Mouse (Mus musculus): ENCODE data around the gene Strap. TPM values are rescaled to one million over a fixed set of nuclear protein-coding genes. Genes with fewer than 3 reads are reported as not detected.
A peak's percentile ranks its signal among the peaks of the same experiment; 100 is the strongest.

The Strap gene
- total and polyA plus RNA-seq, 2 experiments from 2014 or later: 132 to 190 TPM

DNA sequence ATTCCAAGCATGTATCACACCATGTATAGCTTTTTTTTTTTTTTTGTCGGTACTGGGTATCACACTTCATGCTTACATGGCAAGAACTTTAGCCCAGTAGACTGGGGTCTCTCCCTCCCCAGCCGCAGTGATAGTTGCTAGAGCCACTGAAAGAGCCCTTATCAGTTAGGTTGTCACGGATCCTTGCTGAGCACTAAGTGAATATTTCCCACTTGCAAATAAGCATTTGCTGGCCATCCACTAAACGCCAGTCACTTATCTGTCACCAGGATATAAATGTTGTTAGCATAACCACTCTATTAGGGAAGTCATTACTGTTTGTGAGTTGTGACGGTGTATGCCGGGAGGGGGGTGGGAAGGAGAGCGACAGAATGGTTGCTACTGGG lies 425 bp upstream of the Strap start:
- WGBS: 7% methylated on average over 7 of the region's 7 CpGs
- Histone ChIP-seq H3K4me1 (ENCODE audit: insufficient read depth) (peaks cover 7% of the 10 kb centered on the region), H3K9me3 (ENCODE audit: low read length) (no peaks in the 10 kb centered on the region), H3K4me3 (ENCODE audit: low read depth, low read length) (peak overlapping the region; percentile 85), H3K27me3 (ENCODE audit: insufficient read depth, low read length) (no peaks in the 10 kb centered on the region), H3K9ac (peak overlapping the region; percentile 87), H3K36me3 (ENCODE audit: insufficient read depth) (peaks cover 5% of the 10 kb centered on the region; the same call in 1 of the 2 replicates), H3K27ac (ENCODE audit: low read depth, low read length) (peak overlapping the region; percentile 83), H3K4me2 (ENCODE audit: low read depth) (peak overlapping the region; percentile 80)
- no peak for DNase-seq
- no peak for TF ChIP-seq CTCF (IDR thresholded peaks at IDR 0.05; ENCODE audit: low read depth)
- no peak for ATAC-seq

DNA sequence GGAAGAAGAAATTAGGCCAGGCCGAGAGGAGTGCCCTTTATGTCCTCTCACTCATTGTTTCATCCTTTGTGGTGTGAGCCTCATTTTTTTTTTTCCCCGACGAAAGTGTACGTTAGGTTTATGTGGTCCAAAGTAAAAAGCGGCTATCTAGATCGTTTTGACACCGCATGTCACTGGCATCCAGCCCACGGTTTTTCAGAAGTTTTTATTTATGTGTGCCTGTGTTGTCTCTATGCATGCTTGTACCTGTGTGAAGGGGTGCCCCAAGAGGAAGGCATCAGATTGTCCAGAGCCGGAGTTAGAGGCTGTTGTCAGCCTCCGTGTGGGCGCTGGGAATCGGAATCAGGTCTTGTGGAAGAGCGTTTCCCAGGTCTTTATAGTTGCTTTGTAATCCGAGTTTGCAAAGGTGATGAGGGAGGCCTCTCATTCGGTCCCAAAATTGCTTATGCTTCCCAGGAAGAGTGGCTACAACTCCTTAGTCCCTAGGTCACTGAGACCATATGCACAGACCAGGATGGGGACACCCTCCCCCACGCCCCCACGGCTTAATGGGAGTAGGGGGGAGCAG lies 877 bp downstream of the Strap start:
- H3K4me2 ChIP-seq (ENCODE audit: low read depth): peak overlapping the region; percentile 80
- H3K9ac ChIP-seq: peak overlapping the region; percentile 87
- peaks cover 12% of the 10 kb centered on the region; the same call in 1 of the 2 replicates for H3K36me3 ChIP-seq (ENCODE audit: insufficient read depth)
- DNase-seq (no peak), ATAC-seq (no peak)
- peaks cover 7% of the 10 kb centered on the region for H3K4me1 ChIP-seq (ENCODE audit: insufficient read depth)
- TF ChIP-seq CTCF (IDR thresholded peaks at IDR 0.05; ENCODE audit: low read depth): no peak
- no peaks in the 10 kb centered on the region for H3K27me3 ChIP-seq (ENCODE audit: insufficient read depth, low read length)
- no peaks in the 10 kb centered on the region for H3K9me3 ChIP-seq (ENCODE audit: low read length)
- peak overlapping the region; percentile 83 for H3K27ac ChIP-seq (ENCODE audit: low read depth, low read length)
- WGBS: 8% methylated on average over 17 of the region's 17 CpGs
- peak overlapping the region; percentile 85 for H3K4me3 ChIP-seq (ENCODE audit: low read depth, low read length)

DNA sequence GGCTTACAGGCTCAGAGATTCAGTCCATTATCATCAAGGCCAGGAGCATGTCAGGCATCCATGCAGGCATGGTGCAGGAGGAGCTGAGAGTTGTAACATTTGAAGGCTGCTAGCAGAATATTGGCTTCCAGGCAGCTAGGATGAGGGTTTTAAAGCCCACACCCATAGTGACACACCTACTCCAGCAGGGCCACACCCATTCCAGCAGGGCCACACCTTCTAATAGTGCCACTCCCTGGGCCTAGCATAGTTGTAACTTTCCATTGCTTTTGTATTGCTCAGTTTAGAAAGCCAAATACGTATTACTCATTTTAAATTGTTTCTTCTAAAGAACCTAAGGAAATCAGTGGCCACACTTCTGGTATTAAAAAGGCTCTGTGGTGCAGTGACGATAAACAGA lies 6.1 kb downstream of the Strap start:
- Histone ChIP-seq H3K9ac (no peak overlapping the region), H3K36me3 (ENCODE audit: insufficient read depth) (peaks cover 51% of the 10 kb centered on the region), H3K4me1 (ENCODE audit: insufficient read depth) (peaks cover 4% of the 10 kb centered on the region), H3K27ac (ENCODE audit: low read depth, low read length) (no peak overlapping the region), H3K4me2 (ENCODE audit: low read depth) (no peak overlapping the region), H3K9me3 (ENCODE audit: low read length) (no peaks in the 10 kb centered on the region), H3K27me3 (ENCODE audit: insufficient read depth, low read length) (no peaks in the 10 kb centered on the region), H3K4me3 (ENCODE audit: low read depth, low read length) (no peak overlapping the region)
- WGBS: 97% methylated on average over 2 of the region's 2 CpGs
- DNase-seq: no peak
- TF ChIP-seq CTCF (IDR thresholded peaks at IDR 0.05; ENCODE audit: low read depth): no peak
- ATAC-seq: no peak

DNA sequence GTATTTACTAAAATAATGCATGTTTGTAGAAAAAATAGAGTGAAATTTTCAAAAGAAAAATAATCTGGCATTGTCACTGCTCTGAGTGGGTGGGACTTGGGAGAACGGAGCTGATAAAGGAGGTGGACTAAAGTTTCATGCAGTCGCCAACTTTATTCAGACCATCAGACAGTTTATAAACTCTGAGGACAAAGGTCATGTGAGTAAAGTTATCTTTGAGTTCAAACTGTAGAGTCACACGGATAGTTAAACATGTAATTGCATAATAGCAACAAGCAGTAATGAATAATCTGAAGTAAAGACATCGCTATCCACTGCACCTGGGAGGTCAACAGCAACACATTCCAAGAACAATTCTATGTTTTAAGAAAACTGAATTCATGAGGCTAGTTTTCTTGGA lies 9.8 kb downstream of the Strap start:
- Histone ChIP-seq H3K4me1 (ENCODE audit: insufficient read depth) (no peaks in the 10 kb centered on the region), H3K4me2 (ENCODE audit: low read depth) (no peak overlapping the region), H3K9ac (no peak overlapping the region), H3K4me3 (ENCODE audit: low read depth, low read length) (no peak overlapping the region), H3K27ac (ENCODE audit: low read depth, low read length) (no peak overlapping the region), H3K9me3 (ENCODE audit: low read length) (no peaks in the 10 kb centered on the region), H3K27me3 (ENCODE audit: insufficient read depth, low read length) (no peaks in the 10 kb centered on the region), H3K36me3 (ENCODE audit: insufficient read depth) (peaks cover 69% of the 10 kb centered on the region)
- 93% methylated on average over 4 of the region's 4 CpGs for WGBS
- DNase-seq (no peak), ATAC-seq (no peak)
- no peak for TF ChIP-seq CTCF (IDR thresholded peaks at IDR 0.05; ENCODE audit: low read depth)

DNA sequence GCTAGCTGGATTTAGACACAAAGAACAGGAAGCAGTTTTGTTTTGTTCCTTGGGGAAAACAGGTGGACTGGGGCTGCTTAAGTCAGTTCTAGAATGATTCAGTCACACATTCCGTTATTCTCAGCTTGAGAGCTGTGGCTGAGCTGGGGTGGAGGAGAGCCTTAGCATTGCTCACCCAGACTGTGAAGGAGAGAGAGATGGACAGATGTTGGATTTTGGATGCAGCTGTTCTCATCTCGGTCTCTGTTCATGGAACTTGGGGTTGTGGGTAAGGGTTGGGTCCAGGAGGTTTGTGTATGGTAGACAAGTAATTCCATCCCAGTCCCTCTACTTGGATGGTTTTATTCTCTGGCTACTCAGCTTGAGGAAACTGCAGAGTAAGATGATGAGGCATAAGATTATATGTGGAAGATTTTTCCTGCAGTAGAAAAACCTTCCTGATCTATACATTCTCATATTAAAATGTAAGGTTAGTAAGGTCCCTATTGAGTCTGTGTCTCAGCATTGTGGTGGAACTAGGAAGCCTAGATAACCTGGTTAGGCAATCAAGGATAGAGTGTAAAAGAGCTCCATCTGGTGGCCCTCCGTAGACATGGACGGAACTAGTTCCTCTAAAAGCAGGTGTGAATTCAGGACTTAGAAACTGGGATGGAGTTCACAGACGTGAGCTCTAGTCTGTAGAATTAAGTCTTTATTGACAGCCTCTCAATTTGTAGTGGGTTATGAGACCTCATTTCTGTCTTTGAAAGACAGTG lies 12.5 kb downstream of the Strap start:
- H3K4me3 ChIP-seq (ENCODE audit: low read depth, low read length): no peak overlapping the region
- H3K27me3 ChIP-seq (ENCODE audit: insufficient read depth, low read length): no peaks in the 10 kb centered on the region
- TF ChIP-seq CTCF (IDR thresholded peaks at IDR 0.05; ENCODE audit: low read depth): peak; percentile 62
- H3K4me1 ChIP-seq (ENCODE audit: insufficient read depth): no peaks in the 10 kb centered on the region
- H3K36me3 ChIP-seq (ENCODE audit: insufficient read depth): peaks cover 65% of the 10 kb centered on the region
- H3K9ac ChIP-seq: no peak overlapping the region
- DNase-seq (peak; percentile 57), ATAC-seq (peak; percentile 73; the same call in 1 of the 2 replicates)
- H3K4me2 ChIP-seq (ENCODE audit: low read depth): no peak overlapping the region
- no peaks in the 10 kb centered on the region for H3K9me3 ChIP-seq (ENCODE audit: low read length)
- H3K27ac ChIP-seq (ENCODE audit: low read depth, low read length): no peak overlapping the region
- 78% methylated on average over 5 of the region's 5 CpGs for WGBS

DNA sequence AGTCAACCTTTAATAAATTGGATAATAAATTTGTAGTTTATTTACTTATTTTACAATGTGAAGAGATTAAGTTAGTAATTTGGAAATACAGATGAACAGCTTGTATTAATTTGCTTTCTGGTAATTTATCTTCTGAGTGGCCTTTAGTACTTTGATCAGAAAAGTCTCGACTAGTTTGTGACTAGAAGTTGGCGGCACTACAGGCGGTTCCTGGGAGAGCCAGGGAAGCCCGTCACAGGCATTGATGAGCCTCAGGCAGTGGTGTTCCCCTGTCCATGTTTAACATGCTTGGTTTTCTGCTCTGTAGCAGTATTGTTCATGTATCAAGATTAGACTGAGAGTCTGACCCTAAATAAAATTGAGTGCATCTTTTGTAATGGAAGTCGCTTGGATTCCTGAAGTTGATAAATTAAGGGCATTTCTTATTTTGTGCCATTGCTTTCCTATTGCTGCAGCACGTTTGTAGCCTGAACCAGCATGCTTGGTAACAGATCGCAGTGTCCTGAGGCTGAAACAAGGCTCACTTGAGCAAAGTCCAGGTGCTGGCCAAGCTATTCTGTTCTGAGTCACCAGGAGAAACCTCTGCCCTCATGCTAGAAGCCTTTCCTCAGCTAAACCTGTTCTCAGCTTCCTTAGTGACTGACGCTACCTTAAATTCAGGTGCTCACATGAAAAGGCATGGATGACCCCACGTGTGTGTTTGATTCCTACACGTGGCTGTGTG lies 16.8 kb downstream of the Strap start:
- Histone ChIP-seq H3K27ac (ENCODE audit: low read depth, low read length) (no peak overlapping the region), H3K4me2 (ENCODE audit: low read depth) (no peak overlapping the region), H3K9me3 (ENCODE audit: low read length) (no peaks in the 10 kb centered on the region), H3K27me3 (ENCODE audit: insufficient read depth, low read length) (no peaks in the 10 kb centered on the region), H3K4me1 (ENCODE audit: insufficient read depth) (0 out of 2 replicates have a peak, but pooled peaks cover 6% of the 10 kb centered on the region), H3K36me3 (ENCODE audit: insufficient read depth) (peaks cover 39% of the 10 kb centered on the region), H3K4me3 (ENCODE audit: low read depth, low read length) (no peak overlapping the region), H3K9ac (no peak overlapping the region)
- no peak for TF ChIP-seq CTCF (IDR thresholded peaks at IDR 0.05; ENCODE audit: low read depth)
- 89% methylated on average over 10 of the region's 10 CpGs for WGBS
- no peak for ATAC-seq
- DNase-seq: no peak

DNA sequence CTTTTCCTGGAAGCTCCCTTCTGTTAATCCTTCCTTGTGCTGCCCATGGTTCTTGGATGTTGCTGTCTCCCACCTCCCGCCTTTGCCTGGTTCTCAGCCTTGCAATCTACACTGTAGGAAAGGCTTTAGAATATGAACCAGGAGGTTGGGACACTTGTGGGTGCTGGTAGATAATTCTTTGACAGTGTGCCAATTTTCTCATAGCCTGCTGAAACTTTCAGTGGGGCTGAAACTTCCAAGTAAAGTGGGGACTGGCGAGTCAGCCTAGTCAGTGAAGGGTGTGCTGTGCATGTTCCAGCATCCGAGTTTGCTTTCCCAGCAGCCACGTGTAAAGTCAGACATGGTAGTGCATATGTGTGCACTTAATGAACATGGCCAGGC lies 17.4 kb downstream of the Strap start:
- WGBS: 85% methylated on average over 4 of the region's 4 CpGs
- Histone ChIP-seq H3K27ac (ENCODE audit: low read depth, low read length) (no peak overlapping the region), H3K4me2 (ENCODE audit: low read depth) (no peak overlapping the region), H3K9me3 (ENCODE audit: low read length) (no peaks in the 10 kb centered on the region), H3K9ac (no peak overlapping the region), H3K4me3 (ENCODE audit: low read depth, low read length) (no peak overlapping the region), H3K36me3 (ENCODE audit: insufficient read depth) (peaks cover 36% of the 10 kb centered on the region), H3K27me3 (ENCODE audit: insufficient read depth, low read length) (no peaks in the 10 kb centered on the region), H3K4me1 (ENCODE audit: insufficient read depth) (0 out of 2 replicates have a peak, but pooled peaks cover 6% of the 10 kb centered on the region)
- no peak for ATAC-seq
- no peak for DNase-seq
- TF ChIP-seq CTCF (IDR thresholded peaks at IDR 0.05; ENCODE audit: low read depth): no peak

Data from forebrain, postnatal 0 days (tissue).